Mouse (Mus musculus) liver, embryonic 16.5 days (tissue): ENCODE data around the gene 3110018I06Rik. TPM values are rescaled to one million over a fixed set of nuclear protein-coding genes. Genes with fewer than 3 reads are reported as not detected.

ENCODE experiments used
- ATAC-seq: fragments of 200-750 bp; cut with Nextera tagmentation; 2 replicates; pipeline ENCODE4 v1.8.0; 2017; ENCODE audit warnings: low read depth, mild to moderate bottlenecking, moderate number of reproducible peaks, moderate library complexity
- H3K27ac ChIP-seq: fragments of 300-500 bp; sonication (generic); 2 replicates; pipeline ENCODE4 v1.5.1; 2014; ENCODE audit warnings: mild to moderate bottlenecking, low read length
- H3K27me3 ChIP-seq: fragments of 300-500 bp; sonication (generic); 2 replicates; pipeline ENCODE4 v1.6.1; 2014; ENCODE audit warnings: low read depth, low read length, mixed read lengths; ENCODE audit not compliant: control insufficient read depth, insufficient read depth
- H3K36me3 ChIP-seq: fragments of 300-500 bp; sonication (generic); 2 replicates; pipeline ENCODE4 v1.6.1; 2014; ENCODE audit warnings: mild to moderate bottlenecking; ENCODE audit not compliant: control insufficient read depth, insufficient read depth
- H3K4me1 ChIP-seq: fragments of 300-500 bp; sonication (generic); 2 replicates; pipeline ENCODE4 v1.6.1; 2014; ENCODE audit warnings: low read depth, low read length, mixed read lengths; ENCODE audit not compliant: control insufficient read depth
- H3K4me2 ChIP-seq: fragments of 300-500 bp; sonication (generic); 2 replicates; pipeline ENCODE4 v1.6.1; 2014; ENCODE audit warnings: low read depth, low read length, mixed read lengths
- H3K4me3 ChIP-seq: fragments of 300-500 bp; sonication (generic); 2 replicates; pipeline ENCODE4 v1.5.1; 2014; ENCODE audit warnings: low read depth, mild to moderate bottlenecking, low read length
- H3K9ac ChIP-seq: fragments of 300-500 bp; sonication (generic); 2 replicates; pipeline ENCODE4 v1.6.1; 2014; ENCODE audit warnings: low read depth, low read length
- H3K9me3 ChIP-seq: fragments of 300-500 bp; sonication (generic); replicated peaks from 2 replicates; pipeline ENCODE4 v1.6.1; 2016; ENCODE audit warnings: low read length; ENCODE audit not compliant: control insufficient read depth
- WGBS: fragments of 180-500 bp; shearing (Covaris S2); extraction: QIAGEN DNeasy Blood & Tissue Kit; methylation state at CpG from one replicate; pipeline ENCODE4 v1.1.7; 2014; ENCODE audit not compliant: insufficient replicate concordance; 5-methylcytosine and 5-hydroxymethylcytosine counted together
- polyA plus RNA-seq: library from polyadenylated mRNA; unstranded; fragments of >200 nt; fragmentation: Nextera tagmentation; extraction: Ambion mirVana; gene quantifications from 2 replicates; pipeline ENCODE4 v1.2.1, GENCODE M21; 2015

Gene 3110018I06Rik
- polyA plus RNA-seq, 1 experiment from 2014 or later, result not detected

DNA sequence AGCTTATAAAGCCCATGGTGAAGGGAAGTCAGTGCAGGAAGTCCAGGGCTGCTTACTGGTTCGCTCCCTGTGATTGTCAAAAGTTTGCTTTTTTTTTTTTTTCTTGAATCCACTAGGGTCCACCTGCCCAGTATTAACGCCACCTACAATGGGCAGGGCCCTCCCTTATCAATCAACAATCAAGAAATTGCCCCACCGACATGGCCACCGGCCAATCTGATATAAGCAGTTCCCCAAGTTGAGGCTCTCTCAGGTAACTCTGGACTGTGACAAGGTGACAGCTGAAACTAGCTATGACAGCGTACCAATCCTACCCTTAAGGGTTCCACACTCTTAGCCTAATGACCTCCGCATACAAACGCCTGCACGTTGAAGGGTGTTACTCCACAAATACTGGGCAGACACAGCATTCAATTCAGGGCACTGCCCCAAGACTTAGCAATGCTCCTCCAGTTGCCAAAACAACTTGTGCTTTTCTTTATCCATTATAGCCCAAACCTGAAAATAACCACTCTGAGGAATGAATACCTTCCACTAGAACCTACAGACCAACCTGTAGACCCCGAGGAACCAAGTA is 21.3 kb downstream of the 3110018I06Rik start:
- no peaks in the 10 kb centered on the region for H3K27me3 ChIP-seq
- ATAC-seq, result no peak
- H3K4me3 ChIP-seq, result no peak overlapping the region
- no peaks in the 10 kb centered on the region for H3K36me3 ChIP-seq
- H3K9ac ChIP-seq, result no peak overlapping the region
- no peak overlapping the region for H3K27ac ChIP-seq
- H3K4me1 ChIP-seq, result no peaks in the 10 kb centered on the region
- H3K4me2 ChIP-seq, result no peak overlapping the region
- 61% methylated on average over 9 of the region's 9 CpGs for WGBS
- H3K9me3 ChIP-seq, result no peaks in the 10 kb centered on the region

DNA sequence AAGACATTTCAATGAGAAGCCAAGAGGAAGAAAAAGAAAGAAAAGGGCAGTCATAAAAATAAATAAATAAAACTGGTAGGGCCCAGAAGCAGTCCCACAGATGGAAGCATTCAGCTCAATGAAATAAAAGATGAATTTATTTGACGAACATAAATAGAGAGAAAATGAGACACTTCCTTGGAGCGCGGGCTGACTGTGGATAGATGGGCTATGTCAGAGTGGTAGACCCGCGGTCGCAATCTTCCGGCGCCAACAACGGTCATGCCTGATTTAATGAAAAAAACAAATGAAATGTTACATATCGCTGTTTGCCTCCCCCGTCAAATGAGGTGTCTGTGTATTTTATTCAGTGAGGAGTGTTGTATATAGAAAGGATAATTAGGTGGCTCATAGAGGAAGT is 22.7 kb downstream of the 3110018I06Rik start:
- WGBS, result 88% methylated on average over 11 of the region's 11 CpGs
- H3K27me3 ChIP-seq, result no peaks in the 10 kb centered on the region
- H3K4me1 ChIP-seq, result no peaks in the 10 kb centered on the region
- H3K4me2 ChIP-seq, result no peak overlapping the region
- no peaks in the 10 kb centered on the region for H3K9me3 ChIP-seq
- H3K36me3 ChIP-seq, result no peaks in the 10 kb centered on the region
- no peak for ATAC-seq
- H3K9ac ChIP-seq, result no peak overlapping the region
- H3K27ac ChIP-seq, result no peak overlapping the region
- no peak overlapping the region for H3K4me3 ChIP-seq

DNA sequence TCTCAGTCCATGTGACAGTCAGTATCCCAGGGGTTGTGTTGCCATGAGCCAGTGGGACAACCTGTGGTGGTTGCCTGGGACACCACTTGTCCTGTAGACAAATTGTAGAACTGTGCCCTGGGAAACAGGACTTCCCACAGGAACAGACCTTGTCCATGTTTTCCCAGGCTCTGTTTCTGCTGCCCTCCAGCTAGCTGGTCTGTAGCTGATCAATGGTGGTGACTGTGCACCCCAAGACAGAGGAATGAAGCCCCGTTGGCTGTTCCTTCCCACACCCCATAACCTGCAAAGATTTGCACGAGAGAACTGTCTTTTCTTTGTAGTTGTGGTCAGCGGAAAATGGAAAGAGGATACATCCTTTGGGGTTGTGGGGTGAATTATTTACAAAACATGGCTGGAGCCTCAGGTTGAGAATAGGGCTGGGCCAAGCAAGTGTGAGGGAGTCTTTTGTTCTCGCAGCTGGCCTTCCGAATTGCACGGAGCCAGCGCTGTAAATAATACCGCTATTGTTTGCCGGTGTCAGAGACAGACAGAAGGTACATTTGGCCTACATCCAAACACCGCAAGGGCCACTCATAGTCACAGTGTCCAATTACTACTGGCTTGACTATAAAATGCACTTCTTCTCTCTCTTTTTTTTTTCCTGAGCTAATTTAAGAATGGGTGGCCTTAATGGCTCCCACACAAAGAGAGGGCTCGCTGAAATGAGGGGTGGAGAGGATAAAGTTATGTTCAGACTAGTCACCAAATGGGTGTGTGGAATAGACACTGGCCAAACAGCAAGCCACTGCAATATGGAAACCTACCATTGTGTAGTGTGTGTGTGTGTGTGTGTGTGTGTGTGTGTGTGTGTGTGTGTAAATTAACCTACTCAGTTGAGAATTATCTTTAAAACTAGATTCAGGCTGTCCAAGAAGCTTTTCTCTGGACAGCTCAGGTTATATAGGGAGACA is 28.1 kb downstream of the 3110018I06Rik start:
- no peak overlapping the region for H3K4me2 ChIP-seq
- no peak for ATAC-seq

DNA sequence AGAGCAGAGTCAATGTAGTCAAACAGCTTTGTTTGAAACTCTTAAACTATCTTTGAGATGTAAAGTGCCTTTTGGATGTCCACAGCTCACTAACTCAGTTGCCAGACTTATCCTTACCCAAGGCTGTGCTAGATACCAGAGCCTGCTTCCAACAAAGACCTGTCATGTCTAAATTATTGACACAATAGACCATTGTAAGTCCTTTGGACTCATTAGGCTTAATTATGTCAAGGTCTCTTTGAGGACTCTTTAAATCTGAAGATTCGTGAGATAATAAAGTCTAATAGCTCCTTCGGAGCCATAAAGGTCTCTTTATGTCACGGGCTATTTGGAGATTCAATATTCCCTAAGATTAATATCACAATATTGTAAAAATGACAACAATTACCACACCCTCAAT is 32.5 kb downstream of the 3110018I06Rik start:
- Histone ChIP-seq H3K27ac (no peak overlapping the region), H3K4me3 (no peak overlapping the region), H3K27me3 (no peaks in the 10 kb centered on the region), H3K36me3 (no peaks in the 10 kb centered on the region), H3K4me1 (no peaks in the 10 kb centered on the region), H3K4me2 (no peak overlapping the region), H3K9ac (no peak overlapping the region), H3K9me3 (no peaks in the 10 kb centered on the region)
- no peak for ATAC-seq
- WGBS, result 70% methylated on average over 3 of the region's 3 CpGs

More for the DNA sequence above, 28.1 kb downstream of the 3110018I06Rik start:
- Histone ChIP-seq H3K27ac (no peak overlapping the region), H3K36me3 (no peaks in the 10 kb centered on the region), H3K4me3 (no peak overlapping the region), H3K4me1 (no peaks in the 10 kb centered on the region), H3K9ac (no peak overlapping the region), H3K9me3 (no peaks in the 10 kb centered on the region), H3K27me3 (no peaks in the 10 kb centered on the region)
- 59% methylated on average over 11 of the region's 11 CpGs for WGBS

DNA sequence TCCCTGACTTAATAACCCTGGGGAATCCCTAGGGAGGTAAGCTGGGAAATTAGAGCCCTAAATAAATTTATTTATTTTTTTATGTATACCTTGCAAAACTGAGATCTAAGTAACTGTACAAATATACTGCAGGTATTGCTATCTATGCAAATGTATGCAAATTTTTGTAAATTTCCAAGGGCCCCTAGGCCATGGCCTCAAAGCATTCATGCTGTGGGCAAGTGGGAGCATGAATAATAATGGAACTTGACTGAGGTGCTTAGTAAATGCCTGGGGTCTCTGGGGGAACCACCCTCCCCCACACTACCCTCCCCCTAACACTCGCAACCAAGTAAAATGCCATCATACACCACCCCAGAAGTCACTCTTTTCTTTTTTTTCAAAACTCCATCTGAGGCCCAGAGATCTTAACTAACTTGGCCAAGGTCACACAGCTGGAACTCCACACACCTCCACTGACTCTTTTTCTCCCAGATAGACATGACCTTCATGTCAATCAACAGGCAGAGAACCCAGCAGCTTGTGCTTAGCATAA is 40.0 kb downstream of the 3110018I06Rik start:
- no peak for ATAC-seq
- H3K9me3 ChIP-seq, result peaks cover 2% of the 10 kb centered on the region
- no peak overlapping the region for H3K4me3 ChIP-seq
- H3K36me3 ChIP-seq, result no peaks in the 10 kb centered on the region
- no peaks in the 10 kb centered on the region for H3K27me3 ChIP-seq
- no peak overlapping the region for H3K9ac ChIP-seq
- 52% methylated on average over 1 of the region's 1 CpGs for WGBS
- H3K4me1 ChIP-seq, result no peaks in the 10 kb centered on the region
- H3K27ac ChIP-seq, result no peak overlapping the region
- H3K4me2 ChIP-seq, result no peak overlapping the region

DNA sequence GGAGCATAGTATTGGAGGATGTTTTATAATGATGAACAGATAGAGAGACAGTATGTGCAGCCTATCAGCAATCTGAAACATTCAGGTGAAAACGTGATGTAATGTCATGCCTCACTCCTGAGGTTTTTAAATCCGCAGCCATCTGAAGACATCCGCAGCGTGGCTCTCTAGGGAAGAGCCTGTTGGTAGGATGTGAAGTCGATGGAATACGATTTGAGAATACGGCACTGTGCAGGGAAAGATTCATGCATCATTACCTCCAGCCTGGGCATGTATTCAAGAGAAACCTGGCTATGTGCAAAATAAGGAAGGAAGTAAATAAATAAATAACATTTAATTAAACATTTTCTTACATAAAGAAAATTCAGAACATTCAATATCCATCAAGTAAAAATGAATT is 44.4 kb downstream of the 3110018I06Rik start:
- WGBS, result 70% methylated on average over 7 of the region's 7 CpGs
- no peak for ATAC-seq
- no peaks in the 10 kb centered on the region for H3K27me3 ChIP-seq

More for the DNA sequence above, 44.4 kb downstream of the 3110018I06Rik start:
- Histone ChIP-seq H3K4me1 (no peaks in the 10 kb centered on the region), H3K9me3 (peaks cover 2% of the 10 kb centered on the region), H3K36me3 (no peaks in the 10 kb centered on the region), H3K4me3 (no peak overlapping the region), H3K4me2 (no peak overlapping the region), H3K9ac (no peak overlapping the region), H3K27ac (no peak overlapping the region)
